Mouse (Mus musculus): ENCODE results near the gene Ephb1. TPM values are rescaled to one million over a fixed set of nuclear protein-coding genes. Genes with fewer than 3 reads are reported as not detected.

Gene Ephb1
- 0.22 and 0.27 TPM in 2 replicates for polyA plus RNA-seq (2015; fragmentation: Nextera tagmentation; extraction: Ambion mirVana)

DNA sequence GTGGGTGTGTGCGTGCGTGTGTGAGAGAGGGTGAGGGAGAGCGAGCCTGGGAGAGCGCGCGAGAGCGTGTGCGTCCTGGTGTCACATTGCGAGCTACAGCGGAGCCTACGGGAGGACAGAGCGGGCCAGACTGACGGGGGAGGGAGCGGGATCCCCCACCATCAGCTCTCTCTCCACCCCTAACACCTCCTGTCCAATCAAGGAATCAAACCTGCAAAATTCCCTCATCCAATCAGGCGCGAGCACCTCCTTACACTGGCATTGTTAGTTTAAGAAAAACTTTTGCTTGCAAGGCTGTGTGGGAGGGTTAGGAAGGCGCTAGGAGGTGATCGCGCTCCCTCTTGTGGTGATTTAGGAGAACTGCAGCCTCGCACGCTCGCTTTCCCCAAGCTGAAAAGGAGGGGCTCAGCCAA, at the start of gene Ephb1:
Ephb1 (minus strand) TSS at position 133 of the 413 bp plus-strand sequence.
- H3K27me3 ChIP-seq (ENCODE audit: control insufficient read depth, insufficient read depth, low read depth, low read length), result peaks cover 47% of the 10 kb centered on the region
- 1% methylated on average over 22 of the region's 22 CpGs for WGBS (ENCODE audit: insufficient replicate concordance)
- peak within 1 kb of the TSS; percentile 49 for H3K4me2 ChIP-seq (ENCODE audit: low read depth, low read length)
- no peaks in the 10 kb centered on the region for H3K9me3 ChIP-seq (replicated peaks; ENCODE audit: control insufficient read depth, low read length)
- H3K9ac ChIP-seq (ENCODE audit: low read depth, low read length), result no peak within 1 kb of the TSS
- no peaks in the 10 kb centered on the region for H3K36me3 ChIP-seq (ENCODE audit: control insufficient read depth, insufficient read depth)
- peak; percentile 51 for ATAC-seq (ENCODE audit: low read depth)
- H3K27ac ChIP-seq (ENCODE audit: low read length), result no peak within 1 kb of the TSS
- peak within 1 kb of the TSS; percentile 37 for H3K4me3 ChIP-seq (ENCODE audit: low read depth, low read length)
- no peaks in the 10 kb centered on the region; the same call in 1 of the 2 replicates for H3K4me1 ChIP-seq (ENCODE audit: control insufficient read depth, low read depth, low read length)

DNA sequence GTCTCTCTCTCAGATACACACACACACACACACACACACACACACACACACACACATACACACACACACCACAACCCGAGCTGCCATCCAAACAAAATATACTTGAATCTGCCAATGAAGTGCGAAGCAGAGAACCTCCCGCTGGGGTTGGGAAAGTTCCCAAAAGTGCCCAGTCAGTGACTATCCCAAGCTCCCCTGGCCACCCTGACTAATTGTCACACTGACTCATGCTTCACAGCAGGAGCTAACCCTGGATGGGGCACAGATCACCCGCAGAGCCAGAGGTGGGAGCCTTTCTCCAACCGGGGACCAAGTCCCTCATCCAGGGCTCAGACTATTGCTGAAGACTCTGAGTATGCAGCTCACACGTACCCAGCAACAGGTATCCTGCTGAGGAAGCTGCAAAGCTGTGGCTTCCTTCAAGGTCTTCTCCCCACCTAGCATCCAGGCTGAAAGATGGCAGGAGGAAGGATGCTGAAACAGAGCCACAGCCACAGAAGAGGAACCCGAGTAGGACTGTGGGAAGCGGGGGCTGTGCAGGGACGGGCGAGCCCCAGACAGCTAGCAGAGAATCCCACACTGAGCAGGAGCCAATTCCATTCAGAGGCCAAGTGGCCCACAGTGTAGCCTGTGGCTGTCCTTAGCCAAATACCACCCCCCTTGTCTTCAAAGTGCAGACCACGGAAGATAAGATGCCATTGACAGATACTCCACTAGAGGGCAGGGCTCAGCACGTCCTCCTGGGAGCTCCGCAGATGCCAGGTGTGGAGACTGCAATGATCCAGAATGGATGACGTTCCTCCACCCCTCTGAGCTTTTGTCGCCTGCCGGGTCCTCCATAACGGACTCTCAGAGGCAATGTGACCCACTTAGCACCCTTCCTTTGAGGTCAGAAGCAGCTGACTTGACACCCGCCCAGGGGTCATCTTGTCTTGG, 48.9 kb upstream of the Ephb1 start:
- Histone ChIP-seq H3K4me1 (ENCODE audit: control insufficient read depth, low read depth, low read length) (no peaks in the 10 kb centered on the region; the same call in none of the 2 replicates), H3K36me3 (ENCODE audit: control insufficient read depth, insufficient read depth) (no peaks in the 10 kb centered on the region), H3K4me2 (ENCODE audit: low read depth, low read length) (no peak overlapping the region), H3K9me3 (replicated peaks; ENCODE audit: control insufficient read depth, low read length) (no peaks in the 10 kb centered on the region), H3K9ac (ENCODE audit: low read depth, low read length) (no peak overlapping the region), H3K27ac (ENCODE audit: low read length) (no peak overlapping the region), H3K27me3 (ENCODE audit: control insufficient read depth, insufficient read depth, low read depth, low read length) (no peaks in the 10 kb centered on the region), H3K4me3 (ENCODE audit: low read depth, low read length) (no peak overlapping the region)
- ATAC-seq (ENCODE audit: low read depth), result no peak
- WGBS (ENCODE audit: insufficient replicate concordance), result 23% methylated on average over 18 of the region's 18 CpGs

DNA sequence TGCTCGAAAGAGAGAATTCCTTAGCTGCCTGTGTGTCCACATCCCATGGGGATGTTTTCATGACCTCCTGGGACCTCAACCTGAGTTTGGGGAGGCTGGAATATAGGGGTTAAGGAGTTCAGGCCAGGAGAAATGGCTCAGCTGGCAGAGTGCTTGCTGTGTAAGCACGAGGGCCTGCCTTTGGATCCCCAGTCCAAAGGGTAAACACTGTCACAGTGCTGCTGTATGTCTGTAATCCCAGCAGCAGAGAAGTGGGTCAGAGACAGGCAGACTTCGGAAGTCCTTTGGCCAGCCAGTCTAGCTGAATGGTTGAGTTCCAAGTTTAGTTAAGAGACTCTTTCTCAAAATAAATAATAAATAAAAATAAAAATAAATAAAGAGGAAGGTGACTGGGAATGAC, 48.2 kb upstream of the Ephb1 start:
- Histone ChIP-seq H3K27ac (ENCODE audit: low read length) (no peak overlapping the region), H3K27me3 (ENCODE audit: control insufficient read depth, insufficient read depth, low read depth, low read length) (no peaks in the 10 kb centered on the region), H3K36me3 (ENCODE audit: control insufficient read depth, insufficient read depth) (no peaks in the 10 kb centered on the region), H3K4me2 (ENCODE audit: low read depth, low read length) (no peak overlapping the region), H3K4me1 (ENCODE audit: control insufficient read depth, low read depth, low read length) (no peaks in the 10 kb centered on the region; the same call in none of the 2 replicates), H3K9me3 (replicated peaks; ENCODE audit: control insufficient read depth, low read length) (no peaks in the 10 kb centered on the region), H3K4me3 (ENCODE audit: low read depth, low read length) (no peak overlapping the region), H3K9ac (ENCODE audit: low read depth, low read length) (no peak overlapping the region)
- WGBS (ENCODE audit: insufficient replicate concordance), result 24% methylated on average over 3 of the region's 3 CpGs
- ATAC-seq (ENCODE audit: low read depth), result peak; percentile 73

DNA sequence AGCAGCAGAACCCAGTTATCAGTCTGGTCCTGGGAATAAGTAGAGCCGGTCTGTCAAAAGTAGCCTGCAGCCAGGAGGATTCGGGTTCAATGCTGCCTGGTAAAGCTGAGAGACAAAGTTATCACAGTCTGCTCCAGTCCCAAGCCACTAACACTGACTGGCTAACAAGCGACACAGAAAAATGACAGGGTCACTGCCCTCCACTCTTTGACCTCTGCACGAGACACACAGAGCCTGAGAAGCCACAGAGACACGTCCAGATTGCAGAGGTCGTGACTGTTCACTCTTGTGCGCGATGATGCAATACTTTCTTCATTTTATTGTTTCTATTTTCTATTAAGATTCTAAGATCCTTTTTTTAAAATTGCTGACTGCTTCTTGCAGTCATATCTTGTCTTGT, 33.8 kb upstream of the Ephb1 start:
- Histone ChIP-seq H3K4me2 (ENCODE audit: low read depth, low read length) (no peak overlapping the region), H3K27me3 (ENCODE audit: control insufficient read depth, insufficient read depth, low read depth, low read length) (no peaks in the 10 kb centered on the region), H3K4me3 (ENCODE audit: low read depth, low read length) (no peak overlapping the region), H3K9ac (ENCODE audit: low read depth, low read length) (no peak overlapping the region), H3K36me3 (ENCODE audit: control insufficient read depth, insufficient read depth) (no peaks in the 10 kb centered on the region), H3K27ac (ENCODE audit: low read length) (no peak overlapping the region), H3K9me3 (replicated peaks; ENCODE audit: control insufficient read depth, low read length) (no peaks in the 10 kb centered on the region), H3K4me1 (ENCODE audit: control insufficient read depth, low read depth, low read length) (peaks cover 3% of the 10 kb centered on the region; the same call in 1 of the 2 replicates)
- 55% methylated on average over 8 of the region's 8 CpGs for WGBS (ENCODE audit: insufficient replicate concordance)
- ATAC-seq (ENCODE audit: low read depth), result peak; percentile 65; the same call in 1 of the 2 replicates

DNA sequence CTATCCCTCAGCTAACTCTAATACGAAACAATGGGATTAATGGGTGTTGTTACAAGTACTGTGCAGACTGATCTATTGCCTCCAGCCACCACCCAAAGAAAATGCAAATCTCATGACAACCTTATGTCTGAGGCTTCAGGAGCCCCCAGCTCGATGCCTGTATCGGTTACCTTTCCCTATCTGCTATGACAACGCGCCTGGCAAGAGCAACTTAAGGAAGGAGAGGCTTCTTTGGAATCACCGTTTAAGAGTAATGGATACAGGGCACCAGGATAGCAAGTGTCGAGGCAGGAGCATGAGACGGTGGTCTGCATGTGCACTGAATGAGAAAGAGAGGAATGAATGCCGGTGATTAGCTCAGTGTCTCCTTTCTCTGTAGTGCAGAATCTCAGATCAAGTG, 32.3 kb upstream of the Ephb1 start:
- H3K9ac ChIP-seq (ENCODE audit: low read depth, low read length), result no peak overlapping the region
- no peak for ATAC-seq (ENCODE audit: low read depth)
- H3K4me1 ChIP-seq (ENCODE audit: control insufficient read depth, low read depth, low read length), result peaks cover 3% of the 10 kb centered on the region; the same call in 1 of the 2 replicates
- H3K9me3 ChIP-seq (replicated peaks; ENCODE audit: control insufficient read depth, low read length), result no peaks in the 10 kb centered on the region
- H3K27me3 ChIP-seq (ENCODE audit: control insufficient read depth, insufficient read depth, low read depth, low read length), result no peaks in the 10 kb centered on the region
- H3K4me2 ChIP-seq (ENCODE audit: low read depth, low read length), result no peak overlapping the region
- no peak overlapping the region for H3K4me3 ChIP-seq (ENCODE audit: low read depth, low read length)
- no peak overlapping the region for H3K27ac ChIP-seq (ENCODE audit: low read length)
- 74% methylated on average over 9 of the region's 9 CpGs for WGBS (ENCODE audit: insufficient replicate concordance)
- H3K36me3 ChIP-seq (ENCODE audit: control insufficient read depth, insufficient read depth), result no peaks in the 10 kb centered on the region

DNA sequence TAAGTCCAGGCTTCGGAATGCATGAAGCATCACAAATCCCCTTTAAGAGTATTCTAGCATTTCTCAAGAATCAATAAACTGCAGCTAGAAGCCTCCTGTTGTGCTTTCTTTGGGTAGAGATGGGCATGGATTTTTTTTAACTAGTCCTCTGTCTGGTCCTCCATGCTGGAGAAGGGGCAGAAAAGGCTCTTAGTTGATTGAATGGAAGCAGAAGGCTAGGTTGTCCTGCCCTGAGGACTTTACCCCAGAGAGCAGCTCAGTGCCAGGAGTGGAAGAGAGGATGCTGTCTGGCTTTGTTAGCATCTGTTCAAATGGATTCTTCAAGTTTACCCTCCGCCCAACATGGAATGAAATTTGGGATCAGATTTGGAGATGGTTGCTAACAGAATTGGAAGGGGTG, 25.7 kb upstream of the Ephb1 start:
- Histone ChIP-seq H3K4me1 (ENCODE audit: control insufficient read depth, low read depth, low read length) (no peaks in the 10 kb centered on the region), H3K27ac (ENCODE audit: low read length) (no peak overlapping the region), H3K4me2 (ENCODE audit: low read depth, low read length) (no peak overlapping the region), H3K27me3 (ENCODE audit: control insufficient read depth, insufficient read depth, low read depth, low read length) (no peaks in the 10 kb centered on the region), H3K9me3 (replicated peaks; ENCODE audit: control insufficient read depth, low read length) (no peaks in the 10 kb centered on the region), H3K9ac (ENCODE audit: low read depth, low read length) (no peak overlapping the region), H3K4me3 (ENCODE audit: low read depth, low read length) (no peak overlapping the region), H3K36me3 (ENCODE audit: control insufficient read depth, insufficient read depth) (no peaks in the 10 kb centered on the region)
- 62% methylated on average over 2 of the region's 2 CpGs for WGBS (ENCODE audit: insufficient replicate concordance)
- no peak for ATAC-seq (ENCODE audit: low read depth)

DNA sequence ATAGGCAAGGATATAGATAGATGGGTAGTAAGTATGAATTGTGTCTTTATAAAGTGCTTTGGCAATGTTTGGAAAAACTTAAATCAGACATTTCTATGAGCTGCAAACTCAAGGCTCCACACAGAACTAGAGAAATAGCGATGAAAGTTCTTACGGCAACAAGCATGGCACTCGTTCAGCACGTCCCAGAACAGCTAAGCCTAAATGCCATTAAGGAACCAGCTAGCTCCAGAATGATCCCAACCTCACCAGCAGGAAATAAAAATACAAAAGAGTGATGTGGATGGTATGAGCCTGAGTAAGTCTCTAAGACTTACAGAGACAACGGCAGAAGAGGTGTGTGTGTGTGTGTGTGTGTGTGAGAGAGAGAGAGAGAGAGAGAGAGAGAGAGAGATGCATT, 20.2 kb upstream of the Ephb1 start:
- no peak overlapping the region for H3K4me3 ChIP-seq (ENCODE audit: low read depth, low read length)
- H3K4me1 ChIP-seq (ENCODE audit: control insufficient read depth, low read depth, low read length), result no peaks in the 10 kb centered on the region
- H3K4me2 ChIP-seq (ENCODE audit: low read depth, low read length), result no peak overlapping the region
- no peak overlapping the region for H3K27ac ChIP-seq (ENCODE audit: low read length)
- H3K9me3 ChIP-seq (replicated peaks; ENCODE audit: control insufficient read depth, low read length), result no peaks in the 10 kb centered on the region
- H3K9ac ChIP-seq (ENCODE audit: low read depth, low read length), result no peak overlapping the region
- no peaks in the 10 kb centered on the region for H3K27me3 ChIP-seq (ENCODE audit: control insufficient read depth, insufficient read depth, low read depth, low read length)
- no peak for ATAC-seq (ENCODE audit: low read depth)
- 73% methylated on average over 5 of the region's 5 CpGs for WGBS (ENCODE audit: insufficient replicate concordance)
- no peaks in the 10 kb centered on the region for H3K36me3 ChIP-seq (ENCODE audit: control insufficient read depth, insufficient read depth)

DNA sequence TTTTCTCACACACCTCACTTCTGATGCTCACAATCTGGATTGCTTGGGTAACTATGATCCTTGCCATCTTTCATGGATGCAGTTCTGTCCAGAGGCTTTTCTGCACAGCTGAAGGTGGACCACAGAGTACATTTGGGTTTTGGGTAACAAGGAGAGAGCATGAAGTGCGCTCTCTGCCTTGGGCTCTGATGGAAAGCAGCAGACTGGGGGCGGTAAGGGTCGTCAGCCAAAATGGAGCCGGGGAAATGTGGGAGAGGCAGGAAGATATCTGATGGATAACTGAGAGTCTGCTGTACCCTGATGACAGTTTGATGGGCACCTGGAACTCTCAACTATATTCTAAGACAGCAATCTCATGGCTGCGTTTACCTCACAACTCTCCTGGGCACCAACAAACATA, 19.4 kb upstream of the Ephb1 start:
- Histone ChIP-seq H3K4me3 (ENCODE audit: low read depth, low read length) (no peak overlapping the region), H3K27me3 (ENCODE audit: control insufficient read depth, insufficient read depth, low read depth, low read length) (no peaks in the 10 kb centered on the region), H3K9ac (ENCODE audit: low read depth, low read length) (no peak overlapping the region), H3K4me1 (ENCODE audit: control insufficient read depth, low read depth, low read length) (no peaks in the 10 kb centered on the region), H3K4me2 (ENCODE audit: low read depth, low read length) (no peak overlapping the region), H3K36me3 (ENCODE audit: control insufficient read depth, insufficient read depth) (no peaks in the 10 kb centered on the region), H3K9me3 (replicated peaks; ENCODE audit: control insufficient read depth, low read length) (no peaks in the 10 kb centered on the region), H3K27ac (ENCODE audit: low read length) (no peak overlapping the region)
- ATAC-seq (ENCODE audit: low read depth), result no peak
- WGBS (ENCODE audit: insufficient replicate concordance), result 72% methylated on average over 5 of the region's 5 CpGs

DNA sequence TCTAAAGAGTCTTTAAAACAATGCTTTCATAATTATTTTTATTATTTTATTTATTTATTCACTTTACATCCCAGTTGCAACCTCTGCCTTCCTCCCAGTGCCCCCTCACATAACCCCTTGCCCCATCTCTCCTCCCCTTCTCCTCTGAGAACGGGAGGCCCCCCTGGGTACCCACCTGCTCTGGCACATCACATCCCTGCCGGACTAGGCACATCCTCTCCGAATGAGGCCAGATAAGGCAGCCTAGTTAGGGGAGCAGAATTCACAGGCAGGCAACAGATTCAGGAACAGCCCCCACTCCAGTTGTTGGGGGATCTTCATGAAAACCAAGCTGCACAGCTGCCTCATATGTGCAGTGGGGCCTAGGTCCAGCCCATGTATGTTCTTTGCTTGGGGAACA, 17.4 kb upstream of the Ephb1 start:
- Histone ChIP-seq H3K4me1 (ENCODE audit: control insufficient read depth, low read depth, low read length) (no peaks in the 10 kb centered on the region), H3K36me3 (ENCODE audit: control insufficient read depth, insufficient read depth) (no peaks in the 10 kb centered on the region), H3K9me3 (replicated peaks; ENCODE audit: control insufficient read depth, low read length) (no peaks in the 10 kb centered on the region), H3K27ac (ENCODE audit: low read length) (no peak overlapping the region), H3K4me2 (ENCODE audit: low read depth, low read length) (no peak overlapping the region), H3K27me3 (ENCODE audit: control insufficient read depth, insufficient read depth, low read depth, low read length) (no peaks in the 10 kb centered on the region), H3K9ac (ENCODE audit: low read depth, low read length) (no peak overlapping the region), H3K4me3 (ENCODE audit: low read depth, low read length) (no peak overlapping the region)
- 59% methylated on average over 3 of the region's 3 CpGs for WGBS (ENCODE audit: insufficient replicate concordance)
- ATAC-seq (ENCODE audit: low read depth), result no peak
